ENCODE assay signal across 12 mouse cellular contexts in the genomic region with DNA sequence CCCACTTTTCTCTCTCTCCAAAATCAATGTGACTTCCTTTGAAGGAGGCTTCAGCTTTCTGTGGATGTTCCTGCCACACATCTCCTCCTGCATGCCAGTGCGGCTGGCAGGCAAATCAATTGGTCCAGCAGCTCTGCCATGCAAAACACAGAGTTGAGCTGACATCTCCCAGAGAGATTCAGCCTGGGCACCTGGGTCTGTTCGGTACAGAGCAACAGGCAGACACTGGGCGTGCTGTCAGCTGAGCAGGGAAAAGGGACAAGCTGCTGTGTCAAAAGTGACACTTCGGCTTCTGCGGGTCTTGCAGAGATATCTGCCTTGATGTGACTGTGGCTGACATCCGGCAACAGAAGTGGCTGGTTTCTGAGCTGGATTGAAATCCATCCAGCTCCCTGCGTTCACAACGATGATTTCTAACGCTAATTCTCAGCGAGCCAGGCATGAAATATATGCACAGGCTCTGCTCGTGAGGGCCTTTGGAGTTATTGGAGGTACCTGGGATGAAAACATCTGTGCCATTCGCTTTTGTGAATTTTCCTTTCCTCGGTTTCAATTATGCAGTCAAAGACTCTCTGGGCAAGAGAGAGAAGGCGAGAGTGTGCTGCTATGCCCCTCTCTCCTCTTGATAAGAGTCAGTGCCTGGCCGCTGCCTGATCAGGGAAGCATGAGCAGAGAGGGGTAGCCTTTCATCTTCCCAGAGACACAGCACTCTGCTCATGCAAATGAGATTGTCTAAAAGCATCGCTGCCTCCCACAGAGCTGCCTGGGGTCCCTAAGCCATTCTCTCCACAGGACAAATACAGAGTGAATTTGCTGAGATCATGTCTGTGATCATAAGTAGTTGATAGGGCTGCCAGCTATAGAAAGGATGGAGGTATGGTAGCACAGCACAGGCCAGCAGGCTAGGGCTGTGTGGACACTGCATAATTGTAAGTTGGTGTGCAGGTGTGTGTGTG.
A peak's percentile ranks its signal among the peaks of the same experiment; 100 is the strongest.
DNase-seq lines count a peak whose midpoint lies in the region; ATAC-seq and TF ChIP-seq lines count a peak whose summit lies in the region.
"Had no signal": no experiment of that assay in that cellular context is flagged by ENCODE, and none has a peak within 500 bp of the region (broad histone marks: within the 10 kb centered on the region; RNA-seq: fewer than 3 reads in every experiment).

No protein-coding gene starts in this region.

- H3K4me2 ChIP-seq in lung, embryonic 14.5 days: no peak overlapping the region
- H3K4me2 ChIP-seq: liver, embryonic 12.5 days had no signal

- H3K4me3 ChIP-seq in lung, embryonic 14.5 days (ENCODE audit: low read depth, low read length): no peak overlapping the region
- no peak overlapping the region for H3K4me3 ChIP-seq in layer of hippocampus, adult 2 months
- H3K4me3 ChIP-seq: liver, embryonic 12.5 days had no signal

- H3K4me1 ChIP-seq in lung, embryonic 14.5 days (ENCODE audit: insufficient read depth): 0 out of 2 replicates have a peak, but pooled peaks cover 4% of the 10 kb centered on the region
- H3K4me1 ChIP-seq: liver, embryonic 12.5 days had no signal

- H3K27ac ChIP-seq in lung, embryonic 14.5 days (ENCODE audit: low read depth): no peak overlapping the region
- peak overlapping the region; percentile 70 for H3K27ac ChIP-seq in layer of hippocampus, adult 2 months
- H3K27ac ChIP-seq: liver, embryonic 12.5 days had no signal

- no peaks in the 10 kb centered on the region for H3K9me3 ChIP-seq in lung, embryonic 14.5 days (ENCODE audit: low read depth, low read length)
- H3K9me3 ChIP-seq: liver, embryonic 12.5 days had no signal

- peak; percentile 15 to 29 for DNase-seq in frontal cortex, postnatal 36 days (ENCODE audit: low spot score in 2 of 2)
- DNase-seq in frontal cortex, postnatal 10 days (ENCODE audit: low spot score in 2 of 2): no peak
- peak; percentile 22 for DNase-seq in lung, embryonic 14.5 days
- no peak for DNase-seq in lung, postnatal 10 days
- DNase-seq in layer of hippocampus, adult 2 months (ENCODE audit: low spot score in 2 of 2): no peak
- peak; percentile 27 for DNase-seq in retina, embryonic 14.5 days (ENCODE audit: low spot score)
- DNase-seq in adrenal gland, postnatal 14 days: no peak
- no peak for DNase-seq in B cell, adult 2 months
- DNase-seq: cerebellum, adult 9-10 months; kidney, postnatal 36 days; thymus, adult 2 months had no signal

- no peak for ATAC-seq in lung, embryonic 14.5 days (ENCODE audit: insufficient read depth)
- ATAC-seq: liver, embryonic 12.5 days had no signal

- 24% methylated on average over 16 of the region's 16 CpGs for WGBS in lung, embryonic 14.5 days

- no peaks in the 10 kb centered on the region for H3K27me3 ChIP-seq in lung, embryonic 14.5 days (ENCODE audit: insufficient read depth, low read length)
- H3K27me3 ChIP-seq: liver, embryonic 12.5 days had no signal

- TF ChIP-seq CTCF in lung, embryonic 14.5 days (IDR thresholded peaks at IDR 0.05; ENCODE audit: low read depth): no peak
- TF ChIP-seq CTCF in layer of hippocampus, adult 2 months (conservative IDR thresholded peaks at IDR 0.05): no peak

- no peak overlapping the region for H3K9ac ChIP-seq in lung, embryonic 14.5 days
- H3K9ac ChIP-seq: liver, embryonic 12.5 days had no signal

- H3K36me3 ChIP-seq in lung, embryonic 14.5 days (ENCODE audit: insufficient read depth): no peaks in the 10 kb centered on the region
- H3K36me3 ChIP-seq: liver, embryonic 12.5 days had no signal

Comparison
In these comparisons a context has a peak if more than half of its experiments do, and no peak if none do; other contexts are left out.
1. DNase-seq: peak in frontal cortex, postnatal 36 days (2 of 2), lung, embryonic 14.5 days (single experiment) and retina, embryonic 14.5 days (single experiment); none in frontal cortex, postnatal 10 days (0 of 2), lung, postnatal 10 days (single experiment), layer of hippocampus, adult 2 months (0 of 2), adrenal gland, postnatal 14 days (single experiment) and B cell, adult 2 months (0 of 2).